Mouse (Mus musculus): ENCODE measurements around the gene Ifi207. TPM values are rescaled to one million over a fixed set of nuclear protein-coding genes. Genes with fewer than 3 reads are reported as not detected.
"Not testable (repeated sequence)": the region's sequence is repeated elsewhere in the genome, so short reads cannot be mapped to it uniquely, and the experiment has no call there.

Gene Ifi207
- total RNA-seq (2012; rRNA removed) (not detected in 2 replicates), polyA plus RNA-seq (2012; ENCODE audit: insufficient read depth in 1 of 2, insufficient read length in 2 of 2, low read depth in 1 of 2, low replicate concordance in 2 of 2, missing spikeins in 1 of 2) (not detected)

DNA sequence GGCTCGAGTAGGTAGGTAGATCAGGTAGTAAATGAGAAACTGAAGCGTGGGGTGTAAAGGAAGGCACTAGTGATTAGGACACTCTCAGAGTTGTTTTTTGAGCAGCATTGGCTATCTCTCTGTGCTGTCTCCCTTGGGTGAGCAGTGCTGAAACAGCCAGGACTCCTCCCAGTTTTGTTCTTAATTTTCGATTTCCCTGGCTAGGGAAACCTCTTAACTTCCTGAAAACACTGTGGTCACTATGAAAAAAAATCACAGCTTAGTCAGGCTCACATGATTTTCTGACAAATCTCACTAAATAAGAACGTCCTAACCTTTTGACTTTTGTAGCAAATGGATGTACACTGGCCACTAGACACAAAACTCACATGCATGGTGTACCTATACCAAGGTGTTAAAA is at the start of gene Ifi207:
Gene Ifi207 (minus strand): TSS at position 92 of the 400 bp plus-strand sequence.
- no peaks in the 10 kb centered on the region for H3K36me3 ChIP-seq (ENCODE audit: control insufficient read depth in 1 of 2, insufficient read depth in 2 of 2, low read length in 2 of 2)
- no peak within 1 kb of the TSS for H3K9ac ChIP-seq (ENCODE audit: control insufficient read depth, low read depth, low read length, poor library complexity, severe bottlenecking)
- no peak within 1 kb of the TSS for H3K27ac ChIP-seq (ENCODE audit: control insufficient read depth, low read depth, low read length)
- no peaks in the 10 kb centered on the region for H3K9me3 ChIP-seq (replicated peaks; ENCODE audit: insufficient read depth, low read length)
- TF ChIP-seq CHD2 (IDR thresholded peaks at IDR 0.05; ENCODE audit: low read length) = no peak
- TF ChIP-seq BHLHE40 (IDR thresholded peaks at IDR 0.05; ENCODE audit: borderline replicate concordance, low read depth, low read length) = no peak
- TF ChIP-seq USF1 (IDR thresholded peaks at IDR 0.05; ENCODE audit: low read depth, low read length) = no peak
- no peak for TF ChIP-seq UBTF (IDR thresholded peaks at IDR 0.05; ENCODE audit: borderline replicate concordance, insufficient read depth, low read depth, low read length)
- no peak for TF ChIP-seq ELF1 (IDR thresholded peaks at IDR 0.05; ENCODE audit: low read depth, low read length)
- TF ChIP-seq SMC3 (IDR thresholded peaks at IDR 0.05; ENCODE audit: low read depth, low read length) = no peak
- no peak for TF ChIP-seq RCOR1 (IDR thresholded peaks at IDR 0.05; ENCODE audit: low read depth, low read length)
- TF ChIP-seq USF2 (IDR thresholded peaks at IDR 0.05; ENCODE audit: borderline replicate concordance in 1 of 2, insufficient read depth in 1 of 2, low read depth in 1 of 2, low read length in 2 of 2) = no peak
- TF ChIP-seq E2F4 (IDR thresholded peaks at IDR 0.05; ENCODE audit: borderline replicate concordance, low read depth, low read length) = no peak
- TF ChIP-seq MEF2A (IDR thresholded peaks at IDR 0.05; ENCODE audit: extremely low read depth, insufficient replicate concordance, low read depth, low read length, poor library complexity, severe bottlenecking) = no peak
- TF ChIP-seq KAT2A (conservative IDR thresholded peaks at IDR 0.05; ENCODE audit: low read depth, low read length) = no peak
- TF ChIP-seq MAFK (IDR thresholded peaks at IDR 0.05; ENCODE audit: borderline replicate concordance, low read depth, low read length) = no peak
- no peak for TF ChIP-seq ZMIZ1 (IDR thresholded peaks at IDR 0.05; ENCODE audit: low read depth, low read length)
- TF ChIP-seq CTCF (IDR thresholded peaks at IDR 0.05 in 2 of 3, conservative IDR thresholded peaks at IDR 0.05 in 1 of 3; ENCODE audit: control insufficient read depth in 1 of 3, insufficient read depth in 1 of 3, low read depth in 2 of 3, low read length in 3 of 3, poor library complexity in 1 of 3, severe bottlenecking in 1 of 3) = no peak
- TF ChIP-seq EP300 (IDR thresholded peaks at IDR 0.05; ENCODE audit: low read depth in 1 of 2, low read length in 2 of 2) = no peak
- TF ChIP-seq HCFC1 (IDR thresholded peaks at IDR 0.05; ENCODE audit: low read depth, low read length) = no peak
- no peak for TF ChIP-seq NRF1 (IDR thresholded peaks at IDR 0.05; ENCODE audit: insufficient read depth, low read depth, low read length, poor library complexity, severe bottlenecking)
- no peak for TF ChIP-seq ETS1 (IDR thresholded peaks at IDR 0.05; ENCODE audit: low read depth, low read length)
- DNase-seq (ENCODE audit: low read depth, low spot score) = no peak
- H3K79me2 ChIP-seq (ENCODE audit: control insufficient read depth, insufficient read depth, low read length, poor library complexity) = no peaks in the 10 kb centered on the region
- H3K4me3 ChIP-seq (ENCODE audit: control insufficient read depth in 1 of 2, insufficient read depth in 1 of 2, low read depth in 2 of 2, low read length in 2 of 2) = no peak within 1 kb of the TSS
- H3K27me3 ChIP-seq (ENCODE audit: control insufficient read depth in 1 of 2, insufficient read depth in 2 of 2, low read length in 2 of 2) = no peaks in the 10 kb centered on the region
- no peaks in the 10 kb centered on the region for H3K4me1 ChIP-seq (ENCODE audit: control insufficient read depth in 1 of 2, insufficient read depth in 2 of 2, low read length in 2 of 2)

DNA sequence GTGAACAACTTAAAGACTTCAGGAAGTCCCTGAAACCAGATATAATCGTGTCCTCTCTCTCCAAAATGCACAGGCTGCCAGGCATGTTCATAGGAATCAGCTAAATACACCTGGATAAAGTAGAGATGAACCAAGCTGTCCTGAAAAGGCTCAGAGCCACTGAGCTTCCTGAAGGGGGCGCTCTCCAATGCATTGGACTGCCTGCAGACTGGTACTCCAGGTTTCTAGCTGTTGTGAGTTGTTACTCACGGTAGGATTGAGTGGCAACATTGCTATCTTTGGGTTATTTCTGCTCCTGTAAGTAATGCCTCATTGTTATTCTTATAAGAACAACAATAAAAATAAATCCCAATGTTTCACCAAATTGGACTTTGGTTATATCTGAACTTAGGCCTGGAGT is 31.9 kb upstream of the Ifi207 start:
- not testable (repeated sequence) for H3K27ac ChIP-seq (ENCODE audit: control insufficient read depth, low read depth, low read length); DNase-seq (ENCODE audit: low read depth, low spot score); H3K27me3 ChIP-seq (ENCODE audit: control insufficient read depth in 1 of 2, insufficient read depth in 2 of 2, low read length in 2 of 2); H3K9ac ChIP-seq (ENCODE audit: control insufficient read depth, low read depth, low read length, poor library complexity, severe bottlenecking); H3K79me2 ChIP-seq (ENCODE audit: control insufficient read depth, insufficient read depth, low read length, poor library complexity); H3K9me3 ChIP-seq (replicated peaks; ENCODE audit: insufficient read depth, low read length); H3K4me1 ChIP-seq (ENCODE audit: control insufficient read depth in 1 of 2, insufficient read depth in 2 of 2, low read length in 2 of 2); H3K4me3 ChIP-seq (ENCODE audit: control insufficient read depth in 1 of 2, insufficient read depth in 1 of 2, low read depth in 2 of 2, low read length in 2 of 2); H3K36me3 ChIP-seq (ENCODE audit: control insufficient read depth in 1 of 2, insufficient read depth in 2 of 2, low read length in 2 of 2)

DNA sequence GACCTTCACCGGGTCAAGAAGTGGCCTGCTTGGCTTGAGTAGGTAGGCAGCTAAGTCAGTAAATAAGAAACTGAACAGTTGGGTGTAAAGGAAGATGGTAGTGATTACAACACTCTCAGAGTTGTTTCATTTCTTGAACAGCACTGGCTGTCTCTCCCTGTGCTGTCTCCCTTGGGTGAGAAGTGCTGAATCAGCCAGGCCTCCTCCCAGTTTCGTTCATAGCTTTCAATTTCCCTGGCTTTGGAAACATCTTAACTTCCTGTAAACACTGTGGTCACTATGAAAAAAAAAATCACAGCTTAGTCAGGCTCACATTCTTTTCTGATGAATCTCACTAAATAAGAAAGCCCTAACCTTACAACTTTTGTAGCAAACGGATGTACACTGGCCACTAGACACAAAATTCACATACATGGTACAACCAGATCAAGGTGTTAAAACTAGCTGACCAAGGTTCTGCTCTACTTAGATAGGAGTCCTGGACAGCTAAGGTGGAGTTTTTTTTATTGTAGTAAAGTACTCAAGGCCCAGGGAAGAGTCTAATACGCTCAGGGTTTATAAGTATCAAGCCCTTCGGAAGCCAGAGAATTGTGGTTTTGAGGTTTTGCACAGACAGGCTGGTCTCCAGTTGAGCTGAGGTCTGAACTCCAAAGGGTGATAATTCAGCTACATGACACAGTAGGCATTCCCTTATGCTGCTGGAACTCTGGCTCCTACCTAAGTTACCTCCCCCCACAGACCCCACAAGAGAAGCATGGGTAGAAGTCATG is 25.5 kb upstream of the Ifi207 start, which contains the start of gene Ifi204:
Gene Ifi204 (minus strand): TSS at position 96 of the 770 bp plus-strand sequence.
- not testable (repeated sequence) for H3K79me2 ChIP-seq (ENCODE audit: control insufficient read depth, insufficient read depth, low read length, poor library complexity); H3K4me1 ChIP-seq (ENCODE audit: control insufficient read depth in 1 of 2, insufficient read depth in 2 of 2, low read length in 2 of 2); H3K36me3 ChIP-seq (ENCODE audit: control insufficient read depth in 1 of 2, insufficient read depth in 2 of 2, low read length in 2 of 2); H3K9me3 ChIP-seq (replicated peaks; ENCODE audit: insufficient read depth, low read length); H3K27ac ChIP-seq (ENCODE audit: control insufficient read depth, low read depth, low read length); H3K4me3 ChIP-seq (ENCODE audit: control insufficient read depth in 1 of 2, insufficient read depth in 1 of 2, low read depth in 2 of 2, low read length in 2 of 2); H3K27me3 ChIP-seq (ENCODE audit: control insufficient read depth in 1 of 2, insufficient read depth in 2 of 2, low read length in 2 of 2); H3K9ac ChIP-seq (ENCODE audit: control insufficient read depth, low read depth, low read length, poor library complexity, severe bottlenecking)
- DNase-seq (ENCODE audit: low read depth, low spot score) = peak; percentile 28

DNA sequence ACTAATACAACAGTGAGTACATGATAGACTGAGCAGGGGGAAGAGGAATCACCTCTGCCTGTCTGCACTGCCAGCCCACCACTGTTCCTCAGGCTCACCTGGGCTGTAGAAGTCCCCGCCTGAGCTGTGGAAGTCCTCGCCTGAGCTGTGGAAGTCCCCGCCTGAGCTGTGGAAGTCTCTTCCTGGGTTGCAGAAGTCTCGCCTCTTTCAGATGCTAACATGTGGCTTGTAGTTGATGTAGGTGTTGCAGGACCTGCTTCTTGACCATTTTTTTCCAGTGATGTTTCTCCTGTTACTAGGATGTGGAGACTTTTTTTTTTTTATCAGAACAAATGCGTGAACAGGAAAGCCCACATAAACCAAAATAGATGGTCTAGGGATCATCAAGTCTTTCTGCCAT is 18.5 kb upstream of the Ifi207 start:
- H3K36me3 ChIP-seq (ENCODE audit: control insufficient read depth in 1 of 2, insufficient read depth in 2 of 2, low read length in 2 of 2); H3K9ac ChIP-seq (ENCODE audit: control insufficient read depth, low read depth, low read length, poor library complexity, severe bottlenecking); H3K9me3 ChIP-seq (replicated peaks; ENCODE audit: insufficient read depth, low read length); DNase-seq (ENCODE audit: low read depth, low spot score); H3K27me3 ChIP-seq (ENCODE audit: control insufficient read depth in 1 of 2, insufficient read depth in 2 of 2, low read length in 2 of 2); H3K4me1 ChIP-seq (ENCODE audit: control insufficient read depth in 1 of 2, insufficient read depth in 2 of 2, low read length in 2 of 2); H3K79me2 ChIP-seq (ENCODE audit: control insufficient read depth, insufficient read depth, low read length, poor library complexity); H3K4me3 ChIP-seq (ENCODE audit: control insufficient read depth in 1 of 2, insufficient read depth in 1 of 2, low read depth in 2 of 2, low read length in 2 of 2); H3K27ac ChIP-seq (ENCODE audit: control insufficient read depth, low read depth, low read length): not testable (repeated sequence)
